Mouse (Mus musculus): ENCODE data around the gene Fcgr3. TPM values are rescaled to one million over a fixed set of nuclear protein-coding genes. Genes with fewer than 3 reads are reported as not detected.
"Not testable (repeated sequence)": the region's sequence is repeated elsewhere in the genome, so short reads cannot be mapped to it uniquely, and the experiment has no call there.

The Fcgr3 gene
- polyA plus RNA-seq, 1 experiment = 56.7 TPM

- not testable (repeated sequence) for H3K27ac ChIP-seq (ENCODE audit: control insufficient read depth, insufficient read depth, low read depth, low read length, poor library complexity); H3K4me3 ChIP-seq (replicated peaks; ENCODE audit: control insufficient read depth, low read depth, low read length); H3K4me1 ChIP-seq (ENCODE audit: control insufficient read depth, insufficient read depth, low read length)
- WGBS = no CpG with 5 or more reads among the region's 45 CpGs
These were observed 7.5 kb upstream of the Fcgr3 start for GRCm38 (mm10) chr1:171072217-171072616.

GRCm38 (mm10) chr1:171071726-171072125, 7.0 kb upstream of the Fcgr3 start:
- no CpG with 5 or more reads among the region's 35 CpGs for WGBS
- not testable (repeated sequence) for H3K27ac ChIP-seq (ENCODE audit: control insufficient read depth, insufficient read depth, low read depth, low read length, poor library complexity); H3K4me3 ChIP-seq (replicated peaks; ENCODE audit: control insufficient read depth, low read depth, low read length); H3K4me1 ChIP-seq (ENCODE audit: control insufficient read depth, insufficient read depth, low read length)

GRCm38 (mm10) chr1:171070879-171071278, 6.1 kb upstream of the Fcgr3 start:
- H3K4me3 ChIP-seq (replicated peaks; ENCODE audit: control insufficient read depth, low read depth, low read length); H3K27ac ChIP-seq (ENCODE audit: control insufficient read depth, insufficient read depth, low read depth, low read length, poor library complexity); H3K4me1 ChIP-seq (ENCODE audit: control insufficient read depth, insufficient read depth, low read length): not testable (repeated sequence)
- WGBS = 23% methylated on average over 16 of the region's 16 CpGs

DNA sequence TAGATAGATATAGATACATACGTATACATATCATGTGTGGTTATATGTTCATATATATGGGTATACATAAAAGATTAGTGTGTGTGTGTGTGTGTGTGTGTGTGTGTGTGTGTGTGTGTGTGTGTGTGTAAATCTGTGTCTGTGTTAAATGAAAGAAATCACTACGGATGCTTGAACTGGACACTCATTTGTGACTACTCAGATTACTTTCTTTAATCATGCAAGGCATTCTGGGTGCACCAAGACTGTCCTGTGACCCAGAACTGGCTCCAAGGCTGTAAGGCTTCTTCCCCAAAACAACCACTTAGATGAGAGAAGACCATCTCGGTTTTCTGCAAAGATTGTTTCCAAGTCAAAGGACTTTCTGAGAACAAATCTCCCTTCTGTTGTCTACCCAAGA, 4.8 kb upstream of the Fcgr3 start:
- H3K4me1 ChIP-seq (ENCODE audit: control insufficient read depth, insufficient read depth, low read length); H3K27ac ChIP-seq (ENCODE audit: control insufficient read depth, insufficient read depth, low read depth, low read length, poor library complexity); H3K4me3 ChIP-seq (replicated peaks; ENCODE audit: control insufficient read depth, low read depth, low read length): not testable (repeated sequence)
- 57% methylated on average over 3 of the region's 3 CpGs for WGBS
- 0 out of 2 replicates have a peak, but pooled peaks have one; percentile 32 for TF ChIP-seq POLR2A (IDR thresholded peaks at IDR 0.05; ENCODE audit: borderline replicate concordance, control insufficient read depth, low read depth, low read length)

DNA sequence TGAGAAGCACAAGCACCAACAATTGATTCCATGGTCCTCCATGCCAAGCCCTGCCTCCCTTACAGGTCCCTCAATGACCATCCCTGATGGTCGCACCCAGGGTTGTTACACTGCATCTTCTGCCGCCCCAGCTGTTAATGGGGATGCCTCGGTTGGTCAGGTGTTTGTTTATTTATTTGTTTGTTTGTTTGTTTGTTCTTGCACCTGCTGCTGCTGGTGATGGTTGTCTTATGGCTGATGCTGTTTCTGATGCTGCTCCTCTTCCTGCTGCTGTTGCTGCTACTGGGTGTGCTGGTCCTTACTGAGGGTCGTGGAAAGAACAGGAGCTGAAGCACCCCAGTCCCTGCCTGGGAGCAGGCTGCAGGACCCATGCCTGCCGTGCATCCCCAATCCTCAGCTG, 3.2 kb upstream of the Fcgr3 start:
- WGBS = 49% methylated on average over 5 of the region's 5 CpGs
- H3K4me1 ChIP-seq (ENCODE audit: control insufficient read depth, insufficient read depth, low read length); H3K27ac ChIP-seq (ENCODE audit: control insufficient read depth, insufficient read depth, low read depth, low read length, poor library complexity); H3K4me3 ChIP-seq (replicated peaks; ENCODE audit: control insufficient read depth, low read depth, low read length): not testable (repeated sequence)

GRCm38 (mm10) chr1:171066583-171066982, 1.8 kb upstream of the Fcgr3 start:
- 38% methylated on average over 4 of the region's 10 CpGs for WGBS
- not testable (repeated sequence) for H3K4me1 ChIP-seq (ENCODE audit: control insufficient read depth, insufficient read depth, low read length); H3K27ac ChIP-seq (ENCODE audit: control insufficient read depth, insufficient read depth, low read depth, low read length, poor library complexity); H3K4me3 ChIP-seq (replicated peaks; ENCODE audit: control insufficient read depth, low read depth, low read length)

GRCm38 (mm10) chr1:171065768-171066167, 1.0 kb upstream of the Fcgr3 start:
- not testable (repeated sequence) for H3K4me1 ChIP-seq (ENCODE audit: control insufficient read depth, insufficient read depth, low read length); H3K4me3 ChIP-seq (replicated peaks; ENCODE audit: control insufficient read depth, low read depth, low read length); H3K27ac ChIP-seq (ENCODE audit: control insufficient read depth, insufficient read depth, low read depth, low read length, poor library complexity)
- WGBS = 8% methylated on average over 31 of the region's 45 CpGs

DNA sequence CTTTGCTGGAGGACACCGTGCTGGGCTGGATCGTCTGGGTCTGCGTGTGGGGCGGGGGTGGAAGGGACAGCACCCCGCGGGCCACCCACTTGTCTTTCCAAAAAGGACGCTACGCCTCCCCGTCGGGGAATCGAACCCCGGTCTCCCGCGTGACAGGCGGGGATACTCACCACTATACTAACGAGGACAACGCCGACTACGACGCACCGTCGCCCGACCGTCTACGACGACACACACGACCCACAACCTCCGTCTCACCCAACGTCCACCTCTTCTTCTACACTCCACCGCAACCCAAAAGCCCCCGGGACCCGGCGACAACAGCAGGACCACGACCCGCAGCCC, 480 bp upstream of the Fcgr3 start:
- not testable (repeated sequence) for H3K4me1 ChIP-seq (ENCODE audit: control insufficient read depth, insufficient read depth, low read length); H3K27ac ChIP-seq (ENCODE audit: control insufficient read depth, insufficient read depth, low read depth, low read length, poor library complexity); H3K4me3 ChIP-seq (replicated peaks; ENCODE audit: control insufficient read depth, low read depth, low read length)
- 9% methylated on average over 24 of the region's 35 CpGs for WGBS

GRCm38 (mm10) chr1:171063569-171064490, 905 bp downstream of the Fcgr3 start:
- not testable (repeated sequence) for H3K27ac ChIP-seq (ENCODE audit: control insufficient read depth, insufficient read depth, low read depth, low read length, poor library complexity); H3K4me1 ChIP-seq (ENCODE audit: control insufficient read depth, insufficient read depth, low read length); H3K4me3 ChIP-seq (replicated peaks; ENCODE audit: control insufficient read depth, low read depth, low read length)
- 15% methylated on average over 43 of the region's 61 CpGs for WGBS

DNA sequence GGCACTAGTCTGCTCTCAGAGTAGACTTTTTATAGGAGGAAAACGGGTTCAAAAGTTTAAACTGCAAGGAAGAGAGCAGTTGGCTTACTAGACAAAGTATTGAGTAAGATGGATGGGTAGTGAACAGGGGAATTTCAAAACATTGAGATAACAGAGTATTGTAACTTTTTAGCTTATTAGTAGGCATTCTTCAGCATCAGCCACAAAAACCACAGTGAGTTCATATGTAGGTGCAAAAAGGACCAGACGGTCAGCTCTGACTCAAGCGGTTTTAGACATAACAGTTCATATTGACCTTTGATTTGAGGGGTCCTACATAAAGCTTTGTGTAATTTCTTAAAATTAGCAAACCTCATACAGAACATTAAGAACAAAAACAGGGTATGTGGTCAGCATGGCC, 3.2 kb downstream of the Fcgr3 start:
- peaks cover 3% of the 10 kb centered on the region for H3K4me1 ChIP-seq (ENCODE audit: control insufficient read depth, insufficient read depth, low read length)
- TF ChIP-seq POLR2A (IDR thresholded peaks at IDR 0.05; ENCODE audit: borderline replicate concordance, control insufficient read depth, low read depth, low read length) (no peak), CTCF (IDR thresholded peaks at IDR 0.05; ENCODE audit: control insufficient read depth, insufficient read depth, low read length) (no peak)
- no peak overlapping the region for H3K4me3 ChIP-seq (replicated peaks; ENCODE audit: control insufficient read depth, low read depth, low read length)
- no peak overlapping the region for H3K27ac ChIP-seq (ENCODE audit: control insufficient read depth, insufficient read depth, low read depth, low read length, poor library complexity)
- 42% methylated on average over 3 of the region's 3 CpGs for WGBS
